Mouse (Mus musculus) embryonic facial prominence, embryonic 11.5 days (tissue): ENCODE data around the gene Cplx3. TPM values are rescaled to one million over a fixed set of nuclear protein-coding genes. Genes with fewer than 3 reads are reported as not detected.

Experiments
- ATAC-seq: fragments of 200-750 bp; cut with Nextera tagmentation; replicated peaks from 2 replicates; pipeline ENCODE4 v1.8.0; 2017; ENCODE audit warnings: low read depth; ENCODE audit not compliant: insufficient number of reproducible peaks, low FRiP score, low TSS enrichment
- DNase-seq: peaks from one replicate; pipeline ENCODE4 v3.0.0-alpha.2; 2015; ENCODE audit warnings: low spot score
- H3K27ac ChIP-seq: fragments of 300-500 bp; sonication (generic); replicated peaks from 2 replicates; pipeline ENCODE4 v1.5.1; 2014; ENCODE audit warnings: mild to moderate bottlenecking, low read depth, low read length, control low read depth
- H3K27me3 ChIP-seq: fragments of 300-500 bp; sonication (generic); 2 replicates; pipeline ENCODE4 v1.6.1; 2014; ENCODE audit warnings: mild to moderate bottlenecking, low read length, moderate library complexity, mixed read lengths; ENCODE audit not compliant: control insufficient read depth, insufficient read depth
- H3K36me3 ChIP-seq: fragments of 300-500 bp; sonication (generic); replicated peaks from 2 replicates; pipeline ENCODE4 v1.6.1; 2014; ENCODE audit warnings: low read depth, mild to moderate bottlenecking, low read length, moderate library complexity, mixed read lengths; ENCODE audit not compliant: control insufficient read depth, insufficient read depth
- H3K4me1 ChIP-seq: fragments of 300-500 bp; sonication (generic); 2 replicates; pipeline ENCODE4 v1.6.1; 2014; ENCODE audit warnings: low read length, mixed read lengths; ENCODE audit not compliant: control insufficient read depth, insufficient read depth
- H3K4me2 ChIP-seq: fragments of 300-500 bp; sonication (generic); 2 replicates; pipeline ENCODE4 v1.6.1; 2014; ENCODE audit warnings: low read depth, mild to moderate bottlenecking, control low read depth, low read length, moderate library complexity
- H3K4me3 ChIP-seq: fragments of 300-500 bp; sonication (generic); 2 replicates; pipeline ENCODE4 v1.5.1; 2014; ENCODE audit warnings: low read depth, low read length, control low read depth
- H3K9ac ChIP-seq: fragments of 300-500 bp; sonication (generic); replicated peaks from 2 replicates; pipeline ENCODE4 v1.6.1; 2014; ENCODE audit warnings: mild to moderate bottlenecking, control low read depth, low read length
- H3K9me3 ChIP-seq: fragments of 300-500 bp; sonication (generic); replicated peaks from 2 replicates; pipeline ENCODE4 v1.6.1; 2016; ENCODE audit warnings: mild to moderate bottlenecking, low read length, inconsistent platforms, mixed read lengths; ENCODE audit not compliant: control insufficient read depth
- WGBS: fragments of 180-500 bp; shearing (Covaris S2); extraction: QIAGEN DNeasy Blood & Tissue Kit; methylation state at CpG from one replicate; pipeline ENCODE4 v1.1.7; 2014; 5-methylcytosine and 5-hydroxymethylcytosine counted together
- polyA plus RNA-seq: library from polyadenylated mRNA; unstranded; fragments of >200 nt; fragmentation: Nextera tagmentation; extraction: Ambion mirVana; gene quantifications from 2 replicates; pipeline ENCODE4 v1.2.1, GENCODE M21; 2014

Cplx3 gene
- polyA plus RNA-seq, 1 experiment from 2014 or later: 0.81 TPM

DNA sequence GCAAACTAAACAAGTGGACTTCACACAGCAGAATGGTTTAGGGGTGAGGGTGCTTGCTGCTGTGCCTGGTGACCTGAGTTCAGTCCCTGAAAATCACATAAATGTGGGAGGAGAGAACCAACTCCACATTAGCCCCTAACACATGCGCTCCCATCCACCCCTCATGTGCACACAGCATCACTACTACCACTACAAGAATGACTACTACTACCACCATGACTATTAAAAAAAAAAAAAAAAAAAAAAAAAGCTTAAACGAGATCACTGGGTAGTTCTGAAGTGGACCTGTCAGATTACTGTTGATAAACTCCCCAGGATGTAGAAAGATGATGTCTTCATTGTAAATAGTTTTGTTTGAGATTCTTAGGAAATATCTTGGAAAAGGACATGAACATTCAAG is 46.5 kb downstream of the Cplx3 start:
- no peak overlapping the region for H3K27ac ChIP-seq
- H3K9me3 ChIP-seq: no peaks in the 10 kb centered on the region
- WGBS: 77% methylated on average over 2 of the region's 2 CpGs
- H3K4me2 ChIP-seq: no peak overlapping the region
- no peak overlapping the region for H3K9ac ChIP-seq
- H3K4me3 ChIP-seq: no peak overlapping the region
- ATAC-seq (no peak), DNase-seq (no peak)
- H3K4me1 ChIP-seq: no peaks in the 10 kb centered on the region
- H3K27me3 ChIP-seq: no peaks in the 10 kb centered on the region
- H3K36me3 ChIP-seq: no peaks in the 10 kb centered on the region

DNA sequence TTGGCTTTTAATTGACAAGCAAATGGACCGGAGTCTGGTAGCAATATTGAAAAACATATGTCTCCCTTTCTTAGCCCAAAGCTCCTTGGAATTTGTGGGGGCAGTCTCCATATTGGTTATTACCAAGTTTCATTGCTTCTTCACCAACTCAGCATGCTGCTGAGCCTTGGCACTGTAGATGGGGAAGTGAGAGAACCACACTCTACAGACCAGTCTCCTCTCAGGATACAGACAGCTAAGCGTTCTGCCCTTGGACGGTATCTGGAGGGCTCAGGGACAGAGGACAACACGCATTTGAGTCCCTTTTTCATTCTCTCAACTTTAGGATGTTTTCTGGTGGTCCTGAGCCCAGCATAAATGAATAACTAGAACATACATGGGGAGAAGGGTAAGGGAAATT is 47.5 kb downstream of the Cplx3 start:
- Histone ChIP-seq H3K4me1 (no peaks in the 10 kb centered on the region), H3K9me3 (no peaks in the 10 kb centered on the region), H3K4me3 (no peak overlapping the region), H3K27ac (no peak overlapping the region), H3K4me2 (no peak overlapping the region), H3K9ac (no peak overlapping the region), H3K36me3 (no peaks in the 10 kb centered on the region), H3K27me3 (no peaks in the 10 kb centered on the region)
- no peak for DNase-seq
- WGBS: 83% methylated on average over 4 of the region's 4 CpGs
- ATAC-seq: no peak

DNA sequence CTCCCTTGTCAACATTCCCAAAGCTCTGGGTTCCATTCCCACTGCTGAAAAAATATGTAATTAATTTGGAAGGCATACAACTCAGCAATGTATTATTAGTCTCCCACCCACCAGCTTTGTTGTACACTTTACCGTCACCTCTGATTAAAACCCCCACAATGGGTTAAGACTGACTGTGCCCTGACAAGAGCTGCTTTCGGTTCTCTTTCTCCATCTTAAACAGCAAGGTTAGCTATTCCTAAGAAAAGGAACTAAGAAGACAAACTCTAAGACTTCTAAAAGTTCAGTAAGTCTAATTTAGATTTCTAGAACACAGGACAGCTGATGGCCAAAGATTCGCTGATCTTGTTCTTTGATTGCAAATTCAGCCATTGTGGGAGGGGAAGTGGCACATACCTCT is 48.9 kb downstream of the Cplx3 start:
- no peak overlapping the region for H3K4me2 ChIP-seq
- 70% methylated on average over 3 of the region's 3 CpGs for WGBS
- no peak for DNase-seq
- H3K27ac ChIP-seq: no peak overlapping the region
- no peaks in the 10 kb centered on the region for H3K36me3 ChIP-seq
- no peaks in the 10 kb centered on the region for H3K9me3 ChIP-seq
- ATAC-seq: no peak
- H3K27me3 ChIP-seq: no peaks in the 10 kb centered on the region
- no peak overlapping the region for H3K4me3 ChIP-seq
- no peak overlapping the region for H3K9ac ChIP-seq
- H3K4me1 ChIP-seq: no peaks in the 10 kb centered on the region

DNA sequence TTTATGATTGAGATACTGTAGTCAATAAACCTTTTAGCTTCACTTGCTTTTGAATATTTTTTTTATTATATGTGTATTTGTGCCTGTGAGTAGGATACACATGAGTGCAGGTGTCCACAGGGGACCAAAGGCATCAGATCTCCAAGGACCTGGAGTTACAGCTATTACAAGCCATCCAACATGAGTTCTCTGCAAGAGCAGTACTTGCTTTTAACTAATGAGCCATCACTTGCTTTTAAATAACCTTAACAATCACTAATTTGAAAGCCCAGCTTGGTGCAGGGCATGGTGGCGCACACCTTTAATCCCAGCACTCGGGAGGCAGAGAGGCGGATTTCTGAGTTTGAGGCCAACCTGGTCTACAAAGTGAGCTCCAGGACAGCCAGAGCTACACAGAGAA is 51.3 kb downstream of the Cplx3 start:
- Histone ChIP-seq H3K4me2 (no peak overlapping the region), H3K27ac (no peak overlapping the region), H3K36me3 (no peaks in the 10 kb centered on the region; the same call in 1 of the 2 replicates), H3K9me3 (no peaks in the 10 kb centered on the region), H3K9ac (no peak overlapping the region), H3K4me1 (0 out of 2 replicates have a peak, but pooled peaks cover 3% of the 10 kb centered on the region), H3K27me3 (no peaks in the 10 kb centered on the region), H3K4me3 (no peak overlapping the region)
- 49% methylated on average over 3 of the region's 3 CpGs for WGBS
- no peak for ATAC-seq
- DNase-seq: no peak

DNA sequence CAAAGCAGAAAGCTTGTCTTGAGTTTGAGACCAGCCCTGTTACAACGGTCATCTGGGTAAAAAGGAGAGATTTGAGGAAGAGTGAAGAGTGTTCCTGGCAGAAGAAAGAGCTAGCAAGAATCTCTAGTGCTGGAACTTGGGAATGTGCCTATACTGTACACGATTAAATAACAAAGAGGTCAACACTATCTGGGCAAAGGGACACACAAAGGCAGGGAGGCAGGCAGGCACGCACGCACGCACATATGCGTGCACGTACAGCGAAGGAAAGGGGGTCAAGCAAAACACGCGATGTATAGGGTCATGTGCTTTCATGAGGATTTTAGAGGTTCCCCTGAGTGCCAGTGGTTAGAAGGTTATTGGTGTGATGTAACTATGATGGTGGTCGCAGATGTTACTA is 53.0 kb downstream of the Cplx3 start:
- Histone ChIP-seq H3K9ac (no peak overlapping the region), H3K9me3 (no peaks in the 10 kb centered on the region), H3K4me1 (0 out of 2 replicates have a peak, but pooled peaks cover 3% of the 10 kb centered on the region), H3K36me3 (no peaks in the 10 kb centered on the region; the same call in none of the 2 replicates), H3K4me3 (no peak overlapping the region), H3K27ac (no peak overlapping the region), H3K27me3 (no peaks in the 10 kb centered on the region), H3K4me2 (no peak overlapping the region)
- DNase-seq (no peak), ATAC-seq (no peak; the same call in 1 of the 2 replicates)
- WGBS: 72% methylated on average over 11 of the region's 11 CpGs

DNA sequence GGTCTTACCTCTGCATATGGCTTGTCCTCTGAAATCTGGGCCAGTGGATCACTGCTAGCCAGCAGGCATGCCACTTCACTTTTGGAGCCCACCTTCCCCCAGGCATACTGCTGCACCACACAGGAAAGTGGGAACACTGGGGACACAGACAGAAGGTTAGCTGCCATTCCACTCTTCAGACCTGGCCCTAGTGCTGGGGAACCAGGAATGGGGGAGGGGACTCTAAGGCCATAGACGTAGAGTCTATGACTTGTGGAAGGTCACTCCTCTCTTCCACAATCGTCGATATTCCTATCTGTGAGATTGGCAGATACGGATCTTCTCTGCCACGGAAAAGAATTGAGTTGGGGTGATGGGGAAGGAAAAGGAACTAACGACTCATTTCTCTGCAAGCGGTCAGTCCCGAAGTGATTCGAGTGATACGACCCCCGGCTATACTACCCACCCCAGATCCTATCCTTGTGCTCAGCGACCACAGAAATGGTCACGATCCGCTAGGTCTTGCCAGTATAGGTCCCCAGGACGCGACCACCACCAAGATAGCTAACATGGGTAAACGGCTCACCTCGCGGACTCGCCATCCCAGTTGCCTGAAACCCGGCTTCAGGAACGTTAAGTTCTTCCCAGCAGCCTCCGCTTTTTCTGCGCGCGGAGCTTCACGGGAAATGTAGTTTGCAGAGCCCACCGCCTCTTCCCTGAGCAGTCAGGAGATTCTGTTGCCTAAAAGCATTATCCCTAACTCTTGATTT is 53.8 kb downstream of the Cplx3 start, which contains the start of gene Mpi:
Mpi (minus strand) TSS at position 625 of the 749 bp plus-strand sequence.
- H3K4me1 ChIP-seq: 0 out of 2 replicates have a peak, but pooled peaks cover 3% of the 10 kb centered on the region
- H3K9me3 ChIP-seq: no peaks in the 10 kb centered on the region
- H3K36me3 ChIP-seq: peaks cover under 1% of the 10 kb centered on the region
- peak; percentile 89 for DNase-seq
- WGBS: 1% methylated on average over 28 of the region's 28 CpGs
- peak; percentile 44; the same call in 1 of the 2 replicates for ATAC-seq
- peak within 1 kb of the TSS; percentile 75 for H3K4me2 ChIP-seq
- H3K27ac ChIP-seq: no peak within 1 kb of the TSS
- peak within 1 kb of the TSS; percentile 69 for H3K9ac ChIP-seq
- H3K4me3 ChIP-seq: peak within 1 kb of the TSS; percentile 70
- H3K27me3 ChIP-seq: no peaks in the 10 kb centered on the region

DNA sequence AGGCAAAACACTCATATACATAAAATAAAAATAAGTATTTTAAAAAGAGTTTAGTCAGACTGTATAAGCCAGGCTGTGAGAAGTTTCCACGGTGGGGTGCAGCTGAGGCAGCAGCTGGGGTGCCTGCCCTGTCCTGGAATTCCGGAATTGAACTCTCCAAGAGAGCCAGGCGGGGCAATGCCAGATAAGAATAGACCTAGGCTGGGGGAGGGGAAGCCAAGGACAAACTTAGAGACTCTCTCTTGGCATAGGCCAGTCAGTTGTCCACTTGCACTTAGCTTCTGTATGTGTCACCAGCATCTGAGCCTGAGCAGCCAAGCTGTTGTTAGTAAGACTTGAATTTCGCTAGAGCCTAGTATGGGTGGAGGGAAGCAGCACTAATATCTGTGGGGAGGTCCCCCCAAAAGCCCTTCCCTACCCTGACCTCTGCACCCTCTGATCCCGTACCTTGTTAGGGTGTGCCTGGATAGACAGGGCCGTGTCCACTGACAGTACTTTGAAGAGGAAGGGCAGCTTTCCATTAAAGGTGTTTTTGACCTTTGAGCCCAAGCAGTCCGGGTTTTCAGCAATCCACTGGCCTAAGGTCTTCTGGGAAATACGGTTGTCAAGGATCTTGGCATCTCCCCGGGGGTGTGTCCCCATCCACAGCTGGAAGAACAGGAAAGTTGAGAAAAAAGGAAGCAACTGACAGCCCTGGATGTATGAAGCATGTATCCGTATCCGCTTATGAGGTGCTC is 55.8 kb downstream of the Cplx3 start:
- no peak overlapping the region for H3K27ac ChIP-seq
- no peak overlapping the region for H3K4me2 ChIP-seq
- ATAC-seq (no peak), DNase-seq (no peak)
- peaks cover 2% of the 10 kb centered on the region for H3K36me3 ChIP-seq
- 85% methylated on average over 11 of the region's 11 CpGs for WGBS
- H3K4me3 ChIP-seq: no peak overlapping the region
- H3K4me1 ChIP-seq: 0 out of 2 replicates have a peak, but pooled peaks cover 3% of the 10 kb centered on the region
- no peaks in the 10 kb centered on the region for H3K27me3 ChIP-seq
- H3K9ac ChIP-seq: no peak overlapping the region
- no peaks in the 10 kb centered on the region for H3K9me3 ChIP-seq
